Mouse (Mus musculus) heart, postnatal 0 days (tissue): ENCODE results near the gene Ror2.

Experiments
- CTCF ChIP-seq: IDR thresholded peaks from 2 replicates; pipeline ENCODE4 v1.5.1; 2016; ENCODE audit warnings: antibody characterized with exemption, control low read depth, low read depth
- EP300 ChIP-seq: IDR thresholded peaks from 2 replicates; pipeline ENCODE4 v1.6.1; 2016; ENCODE audit warnings: antibody characterized with exemption, low read depth

DNA sequence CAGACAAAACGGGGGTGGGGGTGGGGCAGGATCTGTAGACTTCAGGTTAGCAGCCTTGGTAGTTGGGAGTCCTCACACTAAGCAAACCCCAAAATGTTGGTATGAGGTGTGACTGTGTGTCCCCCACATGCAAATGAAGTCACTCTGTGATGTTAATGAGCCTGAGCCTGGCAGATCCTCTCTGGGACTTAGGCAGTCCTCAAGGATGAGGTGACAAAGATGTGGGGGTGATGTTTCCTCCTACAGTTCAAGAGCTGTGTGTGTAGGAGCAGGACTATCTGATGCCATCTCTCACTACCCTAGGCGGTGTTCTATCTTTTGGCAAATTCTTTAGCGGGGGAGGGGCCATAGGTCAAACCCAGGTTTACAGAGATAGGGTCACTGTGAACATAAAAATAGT, 6.3 kb upstream of the Ror2 start:
- TF ChIP-seq EP300 (no peak), CTCF (no peak)
